Mouse (Mus musculus): ENCODE results near the gene Tmed8. TPM values are rescaled to one million over a fixed set of nuclear protein-coding genes. Genes with fewer than 3 reads are reported as not detected.

Tmed8 gene
- total and polyA plus RNA-seq, 3 experiments: 27.3 to 34.8 (median 27.9) TPM

DNA sequence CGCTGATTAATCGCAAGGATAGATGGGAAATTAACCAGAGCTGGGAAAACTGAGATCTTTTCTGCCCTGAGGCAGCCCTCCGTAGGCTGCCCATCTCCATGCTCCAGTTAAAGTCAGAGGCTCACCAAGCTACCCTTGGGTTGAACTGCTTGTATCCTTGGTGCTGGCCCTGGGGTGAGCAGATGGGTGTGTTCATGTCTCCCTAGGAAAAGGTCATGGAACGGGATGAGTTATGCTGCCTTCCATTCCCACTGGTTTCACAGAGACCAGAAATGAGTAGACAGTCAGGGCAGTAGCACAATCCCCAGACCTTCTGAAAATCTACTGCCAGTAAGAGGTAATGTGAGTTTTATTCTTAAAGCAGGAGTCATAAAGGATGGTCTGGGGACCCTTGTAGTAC is 22.6 kb downstream of the Tmed8 start:
- no peak for TF ChIP-seq ELF1 (IDR thresholded peaks at IDR 0.05; ENCODE audit: low read depth, low read length)
- no peak for TF ChIP-seq MAZ (IDR thresholded peaks at IDR 0.05; ENCODE audit: low read depth, low read length)
- no peak for TF ChIP-seq CHD1 (IDR thresholded peaks at IDR 0.05; ENCODE audit: low read depth, low read length)
- no peak for TF ChIP-seq ZC3H11A (IDR thresholded peaks at IDR 0.05; ENCODE audit: low read depth, low read length)
- TF ChIP-seq JUN (IDR thresholded peaks at IDR 0.05; ENCODE audit: insufficient read depth, low read depth, low read length): no peak
- no peak for TF ChIP-seq ETS1 (conservative IDR thresholded peaks at IDR 0.05; ENCODE audit: low read depth, low read length)
- no peak for TF ChIP-seq SMC3 (IDR thresholded peaks at IDR 0.05; ENCODE audit: low read depth, low read length)
- no peak for TF ChIP-seq ZKSCAN1 (IDR thresholded peaks at IDR 0.05; ENCODE audit: borderline replicate concordance, low read depth, low read length)
- no peak for TF ChIP-seq NRF1 (IDR thresholded peaks at IDR 0.05; ENCODE audit: low read depth, low read length)
- no peak for TF ChIP-seq SIN3A (IDR thresholded peaks at IDR 0.05; ENCODE audit: low read length)
- no peak for TF ChIP-seq TBP (conservative IDR thresholded peaks at IDR 0.05; ENCODE audit: low read depth, low read length)
- TF ChIP-seq RCOR1 (conservative IDR thresholded peaks at IDR 0.05; ENCODE audit: low read depth, low read length): no peak
- TF ChIP-seq POLR2AphosphoS2 (IDR thresholded peaks at IDR 0.05; ENCODE audit: low read depth, low read length): no peak
- no peak for TF ChIP-seq BHLHE40 (IDR thresholded peaks at IDR 0.05; ENCODE audit: low read depth, low read length)
- TF ChIP-seq USF1 (IDR thresholded peaks at IDR 0.05; ENCODE audit: low read depth, low read length): no peak
- TF ChIP-seq TCF12 (IDR thresholded peaks at IDR 0.05; ENCODE audit: low read depth, low read length): no peak
- no peak for TF ChIP-seq MAX (IDR thresholded peaks at IDR 0.05; ENCODE audit: low read length)
- TF ChIP-seq GABPA (IDR thresholded peaks at IDR 0.05; ENCODE audit: insufficient replicate concordance, low read depth, low read length): no peak
- TF ChIP-seq CHD2 (IDR thresholded peaks at IDR 0.05; ENCODE audit: low read length): no peak
- dilution Hi-C loops (cut with MboI; ENCODE audit: extremely low pct_ligation_motif_present, extremely low pct_unique_long_range_greater_than_20kb, low sequenced_read_pairs): no loop called here

DNA sequence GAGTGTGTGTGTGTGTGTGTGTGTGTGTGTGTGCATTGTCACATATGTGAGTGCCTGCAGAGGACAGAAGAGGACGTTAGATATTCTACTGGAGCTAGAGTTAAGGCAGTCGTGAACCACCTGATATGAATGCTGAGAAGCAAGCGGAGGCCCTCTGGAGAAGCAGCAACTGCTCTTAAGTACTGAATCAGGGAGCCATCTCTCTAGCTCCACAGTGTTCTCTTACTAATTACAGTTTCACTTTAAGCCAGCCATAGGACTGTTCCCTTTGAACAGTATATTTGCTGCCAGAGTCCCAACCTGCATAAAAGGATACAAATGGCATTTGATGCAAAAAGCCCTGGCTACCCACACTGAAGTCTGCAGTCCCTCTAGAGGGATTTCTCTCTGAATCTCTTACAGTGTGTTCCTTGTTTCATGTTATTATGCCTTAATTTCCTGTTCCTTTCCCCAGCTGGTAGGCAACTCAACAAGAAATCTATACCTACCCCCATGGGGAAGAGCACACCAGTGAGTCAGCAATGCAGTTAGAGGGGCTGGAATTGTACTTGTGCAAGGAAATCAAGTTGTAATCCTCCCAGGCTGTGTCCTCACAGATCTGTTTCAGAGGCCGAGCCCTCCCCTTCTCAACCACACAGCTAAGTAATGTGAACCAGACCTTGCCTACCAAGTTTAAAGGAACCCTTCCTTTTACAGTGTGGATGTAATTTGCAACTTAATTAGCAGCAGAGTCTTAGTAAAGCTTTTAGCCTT is 24.9 kb downstream of the Tmed8 start:
- peaks cover 0 to 6% of the 10 kb centered on the region in 2 experiments; a peak in 2 of 4 replicates for H3K4me1 ChIP-seq (ENCODE audit: control insufficient read depth in 1 of 2, insufficient read depth in 2 of 2)
- in situ Hi-C loops (cut with MboI; ENCODE audit: low pct_ligation_motif_present, low pct_unique_long_range_greater_than_20kb, low sequenced_read_pairs): no loop called here
- dilution Hi-C loops (cut with MboI; ENCODE audit: extremely low pct_ligation_motif_present, extremely low pct_unique_long_range_greater_than_20kb, low sequenced_read_pairs): no loop called here
- H3K4me3 ChIP-seq (replicated peaks in 1 of 3; ENCODE audit: low read depth in 2 of 3, low read length in 2 of 3, poor library complexity in 1 of 3): no peak overlapping the region
- H3K4me2 ChIP-seq (ENCODE audit: insufficient read depth, low read depth, poor library complexity, severe bottlenecking): no peak overlapping the region
- H3K79me2 ChIP-seq (replicated peaks; ENCODE audit: control insufficient read depth, extremely low read depth, insufficient read depth, poor library complexity, severe bottlenecking): peaks cover 12% of the 10 kb centered on the region; the same call in 1 of the 2 replicates
- no peaks in the 10 kb centered on the region for H3K27me3 ChIP-seq (replicated peaks)
- H3K9me3 ChIP-seq (replicated peaks; ENCODE audit: low read length): no peaks in the 10 kb centered on the region
- peaks cover 79 to 97% of the 10 kb centered on the region in 2 experiments for H3K36me3 ChIP-seq (replicated peaks in 1 of 2; ENCODE audit: control insufficient read depth in 1 of 2, insufficient read depth in 1 of 2, low read length in 1 of 2)
- TF ChIP-seq ELF1 (IDR thresholded peaks at IDR 0.05; ENCODE audit: low read depth, low read length) (no peak), ETS1 (conservative IDR thresholded peaks at IDR 0.05; ENCODE audit: low read depth, low read length) (no peak), E2F4 (IDR thresholded peaks at IDR 0.05; ENCODE audit: insufficient replicate concordance, low read depth, low read length) (no peak), MAZ (IDR thresholded peaks at IDR 0.05; ENCODE audit: low read depth, low read length) (no peak)
- no peak for DNase-seq (ENCODE audit: extremely low read depth)
- no peak overlapping the region for H3K27ac ChIP-seq (ENCODE audit: insufficient read depth, low read depth)
- H3K9ac ChIP-seq (ENCODE audit: insufficient read depth, low read depth): no peak overlapping the region

More for the DNA sequence above, 22.6 kb downstream of the Tmed8 start:
- Histone ChIP-seq H3K9me3 (replicated peaks; ENCODE audit: low read length) (no peaks in the 10 kb centered on the region), H3K4me2 (ENCODE audit: insufficient read depth, low read depth, poor library complexity, severe bottlenecking) (no peak overlapping the region), H3K79me2 (replicated peaks; ENCODE audit: control insufficient read depth, extremely low read depth, insufficient read depth, poor library complexity, severe bottlenecking) (peaks cover 26% of the 10 kb centered on the region), H3K9ac (ENCODE audit: insufficient read depth, low read depth) (no peak overlapping the region), H3K4me1 (ENCODE audit: control insufficient read depth in 1 of 2, insufficient read depth in 2 of 2) (peaks cover 0 to 6% of the 10 kb centered on the region in 2 experiments; a peak in 2 of 4 replicates), H3K27me3 (replicated peaks) (no peaks in the 10 kb centered on the region), H3K27ac (ENCODE audit: insufficient read depth, low read depth) (no peak overlapping the region), H3K4me3 (replicated peaks in 1 of 3; ENCODE audit: low read depth in 2 of 3, low read length in 2 of 3, poor library complexity in 1 of 3) (no peak overlapping the region), H3K36me3 (replicated peaks in 1 of 2; ENCODE audit: control insufficient read depth in 1 of 2, insufficient read depth in 1 of 2, low read length in 1 of 2) (peaks cover 67 to 88% of the 10 kb centered on the region in 2 experiments)
- DNase-seq (ENCODE audit: extremely low read depth): no peak
- in situ Hi-C loops (cut with MboI; ENCODE audit: low pct_ligation_motif_present, low pct_unique_long_range_greater_than_20kb, low sequenced_read_pairs): no loop called here

Data from CH12.LX (cell line).